Mouse (Mus musculus): ENCODE data around the gene Dync1li2. TPM values are rescaled to one million over a fixed set of nuclear protein-coding genes. Genes with fewer than 3 reads are reported as not detected.

The Dync1li2 gene
- total RNA-seq, 2 experiments from 2014 or later: 34.4 to 62.9 TPM

- no peak for ATAC-seq (replicated peaks; ENCODE audit: low FRiP score, poor library complexity, severe bottlenecking)
Observed at GRCm38 (mm10) chr8:104387501-104387900, 55.3 kb downstream of the Dync1li2 start.

GRCm38 (mm10) chr8:104386693-104387092 is 56.2 kb downstream of the Dync1li2 start:
- ATAC-seq (replicated peaks; ENCODE audit: low FRiP score, poor library complexity, severe bottlenecking): no peak

- no peak for ATAC-seq (replicated peaks; ENCODE audit: low FRiP score, poor library complexity, severe bottlenecking)
Observed at GRCm38 (mm10) chr8:104383977-104384376, 58.9 kb downstream of the Dync1li2 start.

GRCm38 (mm10) chr8:104383296-104383695 is 59.6 kb downstream of the Dync1li2 start:
- ATAC-seq (replicated peaks; ENCODE audit: low FRiP score, poor library complexity, severe bottlenecking): no peak

- no peak for ATAC-seq (replicated peaks; ENCODE audit: low FRiP score, poor library complexity, severe bottlenecking)
Observed at GRCm38 (mm10) chr8:104380961-104381411, 61.9 kb downstream of the Dync1li2 start.

- ATAC-seq (replicated peaks; ENCODE audit: low FRiP score, poor library complexity, severe bottlenecking): no peak
Observed at GRCm38 (mm10) chr8:104380269-104380668, 62.6 kb downstream of the Dync1li2 start.

- ATAC-seq (replicated peaks; ENCODE audit: low FRiP score, poor library complexity, severe bottlenecking): no peak
Observed at GRCm38 (mm10) chr8:104379301-104379836, 63.5 kb downstream of the Dync1li2 start.

GRCm38 (mm10) chr8:104376669-104377068 is 66.2 kb downstream of the Dync1li2 start:
- ATAC-seq (replicated peaks; ENCODE audit: low FRiP score, poor library complexity, severe bottlenecking): no peak

GRCm38 (mm10) chr8:104375959-104376358 is 66.9 kb downstream of the Dync1li2 start:
- ATAC-seq (replicated peaks; ENCODE audit: low FRiP score, poor library complexity, severe bottlenecking): no peak

GRCm38 (mm10) chr8:104374864-104375846 is 67.7 kb downstream of the Dync1li2 start:
- no peak for ATAC-seq (replicated peaks; ENCODE audit: low FRiP score, poor library complexity, severe bottlenecking)

GRCm38 (mm10) chr8:104374269-104374668 is 68.6 kb downstream of the Dync1li2 start:
- no peak for ATAC-seq (replicated peaks; ENCODE audit: low FRiP score, poor library complexity, severe bottlenecking)

GRCm38 (mm10) chr8:104373779-104374178 is 69.1 kb downstream of the Dync1li2 start:
- no peak for ATAC-seq (replicated peaks; ENCODE audit: low FRiP score, poor library complexity, severe bottlenecking)

- ATAC-seq (replicated peaks; ENCODE audit: low FRiP score, poor library complexity, severe bottlenecking): no peak
Observed at GRCm38 (mm10) chr8:104371121-104371520, 71.7 kb downstream of the Dync1li2 start.

- no peak for ATAC-seq (replicated peaks; ENCODE audit: low FRiP score, poor library complexity, severe bottlenecking)
Observed at GRCm38 (mm10) chr8:104370071-104370470, 72.8 kb downstream of the Dync1li2 start.

- ATAC-seq (replicated peaks; ENCODE audit: low FRiP score, poor library complexity, severe bottlenecking): no peak
Observed at GRCm38 (mm10) chr8:104369591-104369990, 73.3 kb downstream of the Dync1li2 start.

Other genes with a start within 250 kb of the Dync1li2 start
- gene Tk2, start 194.5 kb downstream of the Dync1li2 start, total RNA-seq (2015; ENCODE audit: low replicate concordance): 5.4 and 5.9 TPM in 2 replicates
- 4.1 and 6.7 TPM in 2 replicates for gene Tk2, start 194.5 kb downstream of the Dync1li2 start, total RNA-seq (2017; ENCODE audit: low replicate concordance)
- gene Cklf, start 192.2 kb downstream of the Dync1li2 start, total RNA-seq (2015; ENCODE audit: low replicate concordance): 28.1 and 44.4 TPM in 2 replicates
- gene Cklf, start 192.2 kb downstream of the Dync1li2 start, total RNA-seq (2017; ENCODE audit: low replicate concordance): 13.5 and 23.4 TPM in 2 replicates
- not detected in 2 replicates for gene Cmtm2a, start 149.9 kb downstream of the Dync1li2 start, total RNA-seq (2015; ENCODE audit: low replicate concordance)
- gene Cmtm2a, start 149.9 kb downstream of the Dync1li2 start, total RNA-seq (2017; ENCODE audit: low replicate concordance): not detected in 2 replicates
- not detected in 2 replicates for gene Gm45711, start 133.0 kb downstream of the Dync1li2 start, total RNA-seq (2015; ENCODE audit: low replicate concordance)
- not detected in 2 replicates for gene Gm45711, start 133.0 kb downstream of the Dync1li2 start, total RNA-seq (2017; ENCODE audit: low replicate concordance)
- gene Cmtm1, start 132.9 kb downstream of the Dync1li2 start, total RNA-seq (2015; ENCODE audit: low replicate concordance): not detected in 2 replicates
- gene Cmtm1, start 132.9 kb downstream of the Dync1li2 start, total RNA-seq (2017; ENCODE audit: low replicate concordance): not detected in 2 replicates
- gene Gm11020, start 121.5 kb downstream of the Dync1li2 start, total RNA-seq (2015; ENCODE audit: low replicate concordance): not detected in 2 replicates
- gene Gm11020, start 121.5 kb downstream of the Dync1li2 start, total RNA-seq (2017; ENCODE audit: low replicate concordance): not detected in 2 replicates
- not detected in 2 replicates for gene Cmtm2b, start 120.8 kb downstream of the Dync1li2 start, total RNA-seq (2015; ENCODE audit: low replicate concordance)
- not detected in 2 replicates for gene Cmtm2b, start 120.8 kb downstream of the Dync1li2 start, total RNA-seq (2017; ENCODE audit: low replicate concordance)
- gene Cmtm3, start 103.6 kb downstream of the Dync1li2 start, total RNA-seq (2015; ENCODE audit: low replicate concordance): 2.9 and 10.8 TPM in 2 replicates
- gene Cmtm3, start 103.6 kb downstream of the Dync1li2 start, total RNA-seq (2017; ENCODE audit: low replicate concordance): 6.0 TPM in 1 of 2 replicates, not detected in the other
- gene Cmtm4, start 47.2 kb downstream of the Dync1li2 start, total RNA-seq (2015; ENCODE audit: low replicate concordance): 0.36 TPM in 1 of 2 replicates, not detected in the other
- gene Cmtm4, start 47.2 kb downstream of the Dync1li2 start, total RNA-seq (2017; ENCODE audit: low replicate concordance): under 0.01 and 1.0 TPM in 2 replicates
- not detected in 2 replicates for gene Terb1, start 66.9 kb upstream of the Dync1li2 start, total RNA-seq (2015; ENCODE audit: low replicate concordance)
- not detected in 2 replicates for gene Terb1, start 66.9 kb upstream of the Dync1li2 start, total RNA-seq (2017; ENCODE audit: low replicate concordance)
- gene Nae1, start 91.6 kb upstream of the Dync1li2 start, total RNA-seq (2015; ENCODE audit: low replicate concordance): 52.8 and 59.8 TPM in 2 replicates
- 57.4 and 77.1 TPM in 2 replicates for gene Nae1, start 91.6 kb upstream of the Dync1li2 start, total RNA-seq (2017; ENCODE audit: low replicate concordance)
- gene Car7, start 91.6 kb upstream of the Dync1li2 start, total RNA-seq (2015; ENCODE audit: low replicate concordance): not detected in 2 replicates
- gene Car7, start 91.6 kb upstream of the Dync1li2 start, total RNA-seq (2017; ENCODE audit: low replicate concordance): not detected in 2 replicates
- 0.36 and 2.1 TPM in 2 replicates for gene Pdp2, start 148.4 kb upstream of the Dync1li2 start, total RNA-seq (2015; ENCODE audit: low replicate concordance)
- gene Pdp2, start 148.4 kb upstream of the Dync1li2 start, total RNA-seq (2017; ENCODE audit: low replicate concordance): 1.2 and 1.7 TPM in 2 replicates
- gene Cdh16, start 181.3 kb upstream of the Dync1li2 start, total RNA-seq (2015; ENCODE audit: low replicate concordance): not detected in 2 replicates
- gene Cdh16, start 181.3 kb upstream of the Dync1li2 start, total RNA-seq (2017; ENCODE audit: low replicate concordance): not detected in 2 replicates
- gene Rrad, start 188.3 kb upstream of the Dync1li2 start, total RNA-seq (2015; ENCODE audit: low replicate concordance): 2.2 TPM in 1 of 2 replicates, not detected in the other
- not detected in 2 replicates for gene Rrad, start 188.3 kb upstream of the Dync1li2 start, total RNA-seq (2017; ENCODE audit: low replicate concordance)
- gene Ciao2b, start 198.9 kb upstream of the Dync1li2 start, total RNA-seq (2015; ENCODE audit: low replicate concordance): 9.7 and 18.9 TPM in 2 replicates
- gene Ciao2b, start 198.9 kb upstream of the Dync1li2 start, total RNA-seq (2017; ENCODE audit: low replicate concordance): 8.1 and 10.8 TPM in 2 replicates